Mouse (Mus musculus): ENCODE results near the gene Gzf1. TPM values are rescaled to one million over a fixed set of nuclear protein-coding genes. Genes with fewer than 3 reads are reported as not detected.
A peak's percentile ranks its signal among the peaks of the same experiment; 100 is the strongest.

Gene Gzf1
- polyA plus RNA-seq, 1 experiment from 2014 or later = 22.4 TPM

DNA sequence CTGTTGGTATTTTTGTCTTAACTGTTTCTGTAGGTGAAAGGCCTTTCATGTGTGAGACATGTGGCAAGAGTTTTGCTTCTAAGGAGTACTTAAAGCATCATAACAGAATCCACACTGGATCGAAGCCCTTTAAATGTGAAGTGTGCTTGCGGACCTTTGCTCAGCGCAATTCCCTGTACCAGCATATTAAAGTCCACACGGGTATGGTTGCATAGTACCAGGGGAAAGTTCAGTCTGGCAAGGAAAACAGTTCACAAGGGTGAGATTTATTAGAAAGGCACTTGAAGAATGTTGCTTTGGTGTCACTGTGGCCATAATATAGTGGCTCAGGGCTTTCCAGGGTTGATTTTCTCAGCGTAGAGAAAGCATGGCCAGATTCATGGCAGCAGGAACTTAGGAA is 7.1 kb downstream of the Gzf1 start:
- H3K9me3 ChIP-seq (ENCODE audit: control insufficient read depth, low read length) = no peaks in the 10 kb centered on the region
- H3K4me3 ChIP-seq (ENCODE audit: low read depth, low read length) = no peak overlapping the region
- WGBS = 92% methylated on average over 5 of the region's 5 CpGs
- H3K4me2 ChIP-seq (ENCODE audit: low read depth, low read length) = no peak overlapping the region
- H3K27ac ChIP-seq (replicated peaks; ENCODE audit: low read depth, low read length) = no peak overlapping the region
- H3K9ac ChIP-seq (ENCODE audit: low read depth, low read length) = no peak overlapping the region
- no peak for DNase-seq (ENCODE audit: low spot score)
- H3K4me1 ChIP-seq (ENCODE audit: control insufficient read depth, insufficient read depth, low read length) = no peaks in the 10 kb centered on the region
- peaks cover 84% of the 10 kb centered on the region for H3K36me3 ChIP-seq (ENCODE audit: control insufficient read depth, insufficient read depth, low read length)
- no peak for ATAC-seq (ENCODE audit: low read depth)
- no peaks in the 10 kb centered on the region for H3K27me3 ChIP-seq (replicated peaks; ENCODE audit: control insufficient read depth, insufficient read depth, low read length)

DNA sequence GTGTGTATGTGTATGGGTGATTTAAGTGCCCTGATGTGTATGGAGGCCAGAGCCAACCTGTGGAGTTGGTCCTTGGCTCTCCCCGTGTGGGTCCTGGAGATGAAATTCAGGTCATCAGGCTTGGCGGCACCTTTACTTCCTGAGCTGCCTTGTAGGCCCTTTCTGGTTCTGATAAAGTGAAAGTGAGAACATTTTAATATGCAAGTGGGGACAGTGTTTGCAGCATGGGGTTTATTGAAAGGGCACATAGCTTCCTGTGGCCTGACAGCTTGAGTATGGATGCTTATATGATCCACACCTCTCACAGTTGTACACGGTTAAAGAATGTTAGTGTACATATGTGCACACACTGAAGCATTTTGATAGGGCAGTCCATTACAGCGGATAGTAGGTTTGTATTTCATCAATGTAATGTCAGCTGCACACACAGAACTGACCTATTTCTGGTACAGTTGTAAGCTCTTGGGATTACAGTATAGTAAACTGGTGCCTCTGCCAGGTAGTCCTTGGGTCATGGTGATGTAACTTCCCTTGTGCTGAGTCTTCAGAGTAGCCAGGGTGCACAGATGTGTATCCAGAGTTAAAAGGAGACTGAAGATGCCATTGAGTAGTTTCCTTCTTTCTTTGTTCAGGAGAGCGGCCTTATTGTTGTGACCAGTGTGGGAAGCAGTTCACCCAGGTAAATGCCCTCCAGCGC is 8.8 kb downstream of the Gzf1 start:
- Histone ChIP-seq H3K9ac (ENCODE audit: low read depth, low read length) (no peak overlapping the region), H3K4me3 (ENCODE audit: low read depth, low read length) (no peak overlapping the region), H3K4me1 (ENCODE audit: control insufficient read depth, insufficient read depth, low read length) (no peaks in the 10 kb centered on the region), H3K36me3 (ENCODE audit: control insufficient read depth, insufficient read depth, low read length) (peaks cover 91% of the 10 kb centered on the region), H3K27ac (replicated peaks; ENCODE audit: low read depth, low read length) (no peak overlapping the region), H3K4me2 (ENCODE audit: low read depth, low read length) (no peak overlapping the region), H3K27me3 (replicated peaks; ENCODE audit: control insufficient read depth, insufficient read depth, low read length) (no peaks in the 10 kb centered on the region), H3K9me3 (ENCODE audit: control insufficient read depth, low read length) (no peaks in the 10 kb centered on the region)
- DNase-seq (ENCODE audit: low spot score) (no peak), ATAC-seq (ENCODE audit: low read depth) (no peak)
- 89% methylated on average over 6 of the region's 6 CpGs for WGBS

DNA sequence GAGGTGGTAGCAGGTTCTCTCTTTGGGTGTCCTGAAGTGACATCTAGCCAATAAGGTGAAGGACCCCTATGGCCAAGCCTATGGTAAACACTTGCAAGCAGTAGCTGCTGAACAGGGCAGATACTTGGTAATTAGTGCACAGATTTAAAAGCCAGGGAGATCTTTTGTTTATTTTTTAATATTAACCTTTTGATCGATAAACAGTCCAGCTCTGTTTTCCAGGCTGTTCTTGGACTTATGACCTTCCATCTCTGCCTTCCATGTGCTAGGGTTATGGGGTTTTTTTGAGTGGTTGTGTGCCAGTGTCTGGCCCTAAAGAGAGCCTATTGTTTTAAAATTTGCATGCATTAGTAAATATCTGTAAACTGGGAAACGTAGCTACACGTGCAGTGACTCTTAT is 9.5 kb downstream of the Gzf1 start:
- WGBS = 87% methylated on average over 3 of the region's 3 CpGs
- no peak for DNase-seq (ENCODE audit: low spot score)
- Histone ChIP-seq H3K4me1 (ENCODE audit: control insufficient read depth, insufficient read depth, low read length) (no peaks in the 10 kb centered on the region), H3K27ac (replicated peaks; ENCODE audit: low read depth, low read length) (no peak overlapping the region), H3K4me2 (ENCODE audit: low read depth, low read length) (no peak overlapping the region), H3K36me3 (ENCODE audit: control insufficient read depth, insufficient read depth, low read length) (peaks cover 92% of the 10 kb centered on the region), H3K4me3 (ENCODE audit: low read depth, low read length) (no peak overlapping the region), H3K9me3 (ENCODE audit: control insufficient read depth, low read length) (no peaks in the 10 kb centered on the region), H3K9ac (ENCODE audit: low read depth, low read length) (no peak overlapping the region), H3K27me3 (replicated peaks; ENCODE audit: control insufficient read depth, insufficient read depth, low read length) (no peaks in the 10 kb centered on the region)
- no peak for ATAC-seq (ENCODE audit: low read depth)

DNA sequence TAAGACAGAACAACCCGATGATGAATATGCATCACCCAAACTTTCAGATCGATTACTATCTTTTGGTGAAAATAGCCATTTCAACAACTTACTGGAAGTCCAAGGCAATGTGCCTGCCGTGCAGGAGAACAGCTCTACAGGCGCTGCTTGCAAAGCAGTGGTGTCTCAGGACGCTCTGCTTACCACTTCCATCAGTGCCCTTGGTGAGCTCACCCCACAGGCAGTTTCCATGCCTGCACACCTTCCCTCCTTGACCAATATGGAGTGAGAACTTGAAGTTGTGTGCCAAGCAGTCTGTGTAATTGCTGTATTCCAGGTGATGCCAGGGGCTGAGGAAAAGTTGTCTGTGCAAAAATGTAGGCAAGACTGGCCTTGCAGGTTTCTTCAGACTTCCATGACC is 10.0 kb downstream of the Gzf1 start:
- Histone ChIP-seq H3K4me2 (ENCODE audit: low read depth, low read length) (no peak overlapping the region), H3K9me3 (ENCODE audit: control insufficient read depth, low read length) (no peaks in the 10 kb centered on the region), H3K4me3 (ENCODE audit: low read depth, low read length) (no peak overlapping the region), H3K27me3 (replicated peaks; ENCODE audit: control insufficient read depth, insufficient read depth, low read length) (no peaks in the 10 kb centered on the region), H3K36me3 (ENCODE audit: control insufficient read depth, insufficient read depth, low read length) (peaks cover 93% of the 10 kb centered on the region), H3K27ac (replicated peaks; ENCODE audit: low read depth, low read length) (no peak overlapping the region), H3K9ac (ENCODE audit: low read depth, low read length) (no peak overlapping the region), H3K4me1 (ENCODE audit: control insufficient read depth, insufficient read depth, low read length) (no peaks in the 10 kb centered on the region)
- DNase-seq (ENCODE audit: low spot score) (no peak), ATAC-seq (ENCODE audit: low read depth) (no peak)
- WGBS = 94% methylated on average over 5 of the region's 5 CpGs

DNA sequence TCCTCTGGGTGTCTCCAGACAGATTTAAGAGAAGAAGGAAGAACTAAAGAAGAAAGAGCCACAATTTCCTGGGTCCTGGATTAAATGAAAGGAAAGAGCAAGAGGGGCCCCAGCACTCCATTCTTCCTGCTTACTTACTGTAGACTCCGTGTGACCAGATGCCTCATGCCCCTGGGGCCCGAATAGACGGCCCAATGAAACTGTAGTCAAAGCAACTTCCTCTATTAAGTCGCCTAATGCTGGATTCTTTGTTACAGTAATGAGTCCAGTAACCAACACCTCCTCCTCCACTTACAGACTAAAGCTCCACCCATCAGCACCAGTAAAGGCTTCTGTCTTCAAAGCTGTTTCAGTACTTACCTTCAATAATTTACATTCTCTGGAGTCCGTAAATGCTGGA is 17.7 kb downstream of the Gzf1 start:
- 69% methylated on average over 5 of the region's 5 CpGs for WGBS
- no peaks in the 10 kb centered on the region for H3K27me3 ChIP-seq (replicated peaks; ENCODE audit: control insufficient read depth, insufficient read depth, low read length)
- DNase-seq (ENCODE audit: low spot score) (no peak), ATAC-seq (ENCODE audit: low read depth) (no peak)
- no peak overlapping the region for H3K4me3 ChIP-seq (ENCODE audit: low read depth, low read length)
- no peak overlapping the region for H3K9ac ChIP-seq (ENCODE audit: low read depth, low read length)
- no peaks in the 10 kb centered on the region for H3K4me1 ChIP-seq (ENCODE audit: control insufficient read depth, insufficient read depth, low read length)
- no peak overlapping the region for H3K27ac ChIP-seq (replicated peaks; ENCODE audit: low read depth, low read length)
- H3K9me3 ChIP-seq (ENCODE audit: control insufficient read depth, low read length) = no peaks in the 10 kb centered on the region
- H3K36me3 ChIP-seq (ENCODE audit: control insufficient read depth, insufficient read depth, low read length) = peaks cover 69% of the 10 kb centered on the region
- H3K4me2 ChIP-seq (ENCODE audit: low read depth, low read length) = no peak overlapping the region

DNA sequence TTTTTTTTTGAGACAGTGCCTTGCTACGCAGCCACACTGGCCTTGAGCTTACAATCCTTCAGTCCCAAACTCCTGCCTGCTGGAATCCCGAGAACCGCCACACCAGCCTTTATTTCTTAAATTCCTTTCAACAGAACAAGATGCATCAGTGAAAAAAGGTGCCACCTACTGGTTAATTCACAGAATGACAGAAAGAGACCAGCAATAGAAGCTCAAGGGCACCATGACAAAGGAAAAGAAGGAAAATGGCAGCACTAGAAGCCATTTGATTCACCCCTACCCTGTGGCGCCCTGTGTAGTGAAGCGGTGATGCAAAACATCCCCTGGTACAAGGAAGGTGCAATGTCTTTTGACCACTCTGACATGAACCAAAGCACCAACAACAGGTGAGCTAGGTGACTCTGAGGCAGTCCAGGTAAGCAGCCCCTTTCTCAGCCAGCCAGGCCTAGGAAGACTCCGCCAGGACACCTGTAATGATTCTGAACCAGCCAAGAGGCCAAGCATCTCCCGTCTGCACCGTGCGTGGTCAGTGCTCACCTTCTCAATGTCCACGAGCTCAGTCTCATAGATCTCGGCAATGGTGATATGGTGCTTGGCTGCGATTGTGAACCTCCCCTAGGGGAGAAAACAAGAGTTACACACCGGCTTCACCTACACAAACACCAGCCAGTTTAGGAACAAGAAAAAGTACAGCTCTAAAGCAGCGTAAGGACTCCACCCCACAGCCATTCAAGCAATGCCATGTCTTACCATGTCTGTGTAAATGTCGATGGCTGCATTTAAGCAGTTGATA is 25.8 kb downstream of the Gzf1 start:
- DNase-seq (ENCODE audit: low spot score) (peak; percentile 50), ATAC-seq (ENCODE audit: low read depth) (no peak)
- Histone ChIP-seq H3K4me2 (ENCODE audit: low read depth, low read length) (no peak overlapping the region), H3K9ac (ENCODE audit: low read depth, low read length) (no peak overlapping the region), H3K9me3 (ENCODE audit: control insufficient read depth, low read length) (no peaks in the 10 kb centered on the region), H3K4me3 (ENCODE audit: low read depth, low read length) (no peak overlapping the region), H3K27ac (replicated peaks; ENCODE audit: low read depth, low read length) (no peak overlapping the region), H3K4me1 (ENCODE audit: control insufficient read depth, insufficient read depth, low read length) (no peaks in the 10 kb centered on the region), H3K36me3 (ENCODE audit: control insufficient read depth, insufficient read depth, low read length) (peaks cover 31% of the 10 kb centered on the region), H3K27me3 (replicated peaks; ENCODE audit: control insufficient read depth, insufficient read depth, low read length) (no peaks in the 10 kb centered on the region)
- 80% methylated on average over 15 of the region's 15 CpGs for WGBS

DNA sequence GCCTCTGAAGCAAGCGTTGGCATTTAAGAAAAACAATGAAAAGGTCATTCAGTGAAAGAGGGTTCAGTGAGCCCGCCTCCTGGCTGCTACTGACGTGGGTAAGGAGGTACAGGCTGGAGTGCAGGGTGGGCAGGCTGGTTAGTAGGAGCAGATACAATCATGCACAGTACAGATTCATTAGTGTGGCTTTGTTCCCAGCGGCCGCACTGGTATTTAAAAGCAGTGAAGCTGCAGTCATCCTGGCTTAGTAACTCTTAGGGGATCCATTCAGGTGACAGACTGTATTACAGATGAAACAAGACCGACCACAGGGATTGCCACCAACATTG is 26.3 kb downstream of the Gzf1 start:
- H3K27ac ChIP-seq (replicated peaks; ENCODE audit: low read depth, low read length) = no peak overlapping the region
- no peak for DNase-seq (ENCODE audit: low spot score)
- no peaks in the 10 kb centered on the region for H3K4me1 ChIP-seq (ENCODE audit: control insufficient read depth, insufficient read depth, low read length)
- no peaks in the 10 kb centered on the region for H3K27me3 ChIP-seq (replicated peaks; ENCODE audit: control insufficient read depth, insufficient read depth, low read length)
- H3K4me2 ChIP-seq (ENCODE audit: low read depth, low read length) = no peak overlapping the region
- H3K9me3 ChIP-seq (ENCODE audit: control insufficient read depth, low read length) = no peaks in the 10 kb centered on the region
- H3K4me3 ChIP-seq (ENCODE audit: low read depth, low read length) = no peak overlapping the region
- H3K9ac ChIP-seq (ENCODE audit: low read depth, low read length) = no peak overlapping the region
- no peak for ATAC-seq (ENCODE audit: low read depth)
- WGBS = 80% methylated on average over 6 of the region's 6 CpGs
- peaks cover 31% of the 10 kb centered on the region for H3K36me3 ChIP-seq (ENCODE audit: control insufficient read depth, insufficient read depth, low read length)

DNA sequence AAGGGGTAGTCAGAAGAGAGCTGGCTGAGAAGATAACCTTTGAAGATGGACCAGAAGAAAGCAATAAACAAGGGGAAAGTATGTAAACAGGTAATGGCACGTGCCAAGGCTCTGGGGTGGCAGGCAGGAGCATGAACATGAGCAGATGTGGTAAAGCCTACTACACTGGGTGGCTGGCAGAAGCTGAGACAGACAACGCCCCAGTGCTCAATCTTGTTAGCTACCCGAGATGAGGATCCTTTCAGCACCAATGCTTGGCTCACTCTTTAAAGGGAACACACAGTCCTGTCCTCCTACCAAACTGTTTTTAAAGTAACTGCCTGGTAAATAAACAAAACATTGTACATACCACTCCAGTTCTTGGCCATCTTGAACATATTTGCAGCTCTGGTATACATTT is 31.5 kb downstream of the Gzf1 start:
- H3K36me3 ChIP-seq (ENCODE audit: control insufficient read depth, insufficient read depth, low read length) = peaks cover 17% of the 10 kb centered on the region; the same call in 1 of the 2 replicates
- DNase-seq (ENCODE audit: low spot score) (no peak), ATAC-seq (ENCODE audit: low read depth) (no peak)

DNA sequence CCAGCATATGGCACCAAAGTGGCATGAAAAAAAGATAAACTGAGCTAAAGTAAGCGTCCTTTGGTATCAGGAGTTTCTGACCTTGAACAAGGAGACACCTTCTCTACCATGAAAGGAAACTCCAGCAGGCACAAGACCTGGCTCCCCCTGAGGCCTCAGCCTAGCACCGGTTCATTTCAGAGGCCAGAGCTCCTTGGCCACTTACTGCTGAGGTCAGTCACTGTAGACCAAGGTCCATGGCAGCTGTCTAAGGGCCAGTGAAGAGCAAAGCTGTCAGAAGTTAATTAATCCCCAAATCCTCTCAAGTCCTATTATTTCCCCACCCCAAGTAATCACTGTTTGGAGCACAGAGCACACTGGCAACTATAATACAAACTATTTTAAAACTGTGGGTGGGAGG is 36.2 kb downstream of the Gzf1 start:
- no peak overlapping the region for H3K9ac ChIP-seq (ENCODE audit: low read depth, low read length)
- ATAC-seq (ENCODE audit: low read depth) = no peak
- H3K4me1 ChIP-seq (ENCODE audit: control insufficient read depth, insufficient read depth, low read length) = no peaks in the 10 kb centered on the region
- H3K36me3 ChIP-seq (ENCODE audit: control insufficient read depth, insufficient read depth, low read length) = no peaks in the 10 kb centered on the region
- H3K4me2 ChIP-seq (ENCODE audit: low read depth, low read length) = no peak overlapping the region
- WGBS = 67% methylated on average over 2 of the region's 2 CpGs
- no peaks in the 10 kb centered on the region for H3K9me3 ChIP-seq (ENCODE audit: control insufficient read depth, low read length)
- no peaks in the 10 kb centered on the region for H3K27me3 ChIP-seq (replicated peaks; ENCODE audit: control insufficient read depth, insufficient read depth, low read length)
- H3K27ac ChIP-seq (replicated peaks; ENCODE audit: low read depth, low read length) = no peak overlapping the region
- DNase-seq (ENCODE audit: low spot score) = no peak
- no peak overlapping the region for H3K4me3 ChIP-seq (ENCODE audit: low read depth, low read length)

More for the DNA sequence above, 31.5 kb downstream of the Gzf1 start:
- 65% methylated on average over 3 of the region's 3 CpGs for WGBS
- no peak overlapping the region for H3K9ac ChIP-seq (ENCODE audit: low read depth, low read length)
- no peak overlapping the region for H3K27ac ChIP-seq (replicated peaks; ENCODE audit: low read depth, low read length)
- no peaks in the 10 kb centered on the region for H3K27me3 ChIP-seq (replicated peaks; ENCODE audit: control insufficient read depth, insufficient read depth, low read length)
- no peaks in the 10 kb centered on the region for H3K9me3 ChIP-seq (ENCODE audit: control insufficient read depth, low read length)
- H3K4me1 ChIP-seq (ENCODE audit: control insufficient read depth, insufficient read depth, low read length) = no peaks in the 10 kb centered on the region
- no peak overlapping the region for H3K4me3 ChIP-seq (ENCODE audit: low read depth, low read length)
- H3K4me2 ChIP-seq (ENCODE audit: low read depth, low read length) = no peak overlapping the region
